Mouse (Mus musculus): ENCODE measurements at regions not wholly inside any gene's neighbourhood (a gene's known extent, or its start where the extent isn't known, plus 50 kb on each side); places are given as distances from the start of the nearest gene placed in this dataset.

GRCm38 (mm10) chr15:93846797-93847196 is 251.1 kb upstream of the Prickle1 start:
- no peak for TF ChIP-seq CTCF (IDR thresholded peaks at IDR 0.05; ENCODE audit: extremely low read depth, insufficient read depth, low read length)
- no peak for TF ChIP-seq POLR2A (IDR thresholded peaks at IDR 0.05; ENCODE audit: extremely low read depth, insufficient read depth, low read length)
